Mouse (Mus musculus) lung, adult 18-20 months (tissue): ENCODE data around the gene Cacna1e.

Experiments used
- DNase-seq, 2 experiments: peaks; one replicate each; pipeline ENCODE4 v3.0.0; 2022; ENCODE audit warnings: mixed read lengths in 2 of 2

Gene Cacna1e

GRCm38 (mm10) chr1:154836473-154836872 lies 47.8 kb downstream of the Cacna1e start:
- no peak for DNase-seq

GRCm38 (mm10) chr1:154832168-154832539 lies 52.1 kb downstream of the Cacna1e start:
- DNase-seq, result no peak

- no peak for DNase-seq
These were observed 52.8 kb downstream of the Cacna1e start for GRCm38 (mm10) chr1:154831269-154832167.

- no peak for DNase-seq
These were observed 54.2 kb downstream of the Cacna1e start for GRCm38 (mm10) chr1:154830051-154830450.

- no peak for DNase-seq
These were observed 61.2 kb downstream of the Cacna1e start for GRCm38 (mm10) chr1:154823098-154823497.

GRCm38 (mm10) chr1:154820422-154820821 lies 63.9 kb downstream of the Cacna1e start:
- no peak for DNase-seq

GRCm38 (mm10) chr1:154819960-154820359 lies 64.3 kb downstream of the Cacna1e start:
- DNase-seq, result peak in 1 of 2 experiments; percentile 10

- no peak for DNase-seq
These were observed 65.6 kb downstream of the Cacna1e start for GRCm38 (mm10) chr1:154818742-154819141.

GRCm38 (mm10) chr1:154816836-154817235 lies 67.5 kb downstream of the Cacna1e start:
- no peak for DNase-seq

GRCm38 (mm10) chr1:154816267-154816666 lies 68.0 kb downstream of the Cacna1e start:
- no peak for DNase-seq

GRCm38 (mm10) chr1:154805742-154806141 lies 78.6 kb downstream of the Cacna1e start:
- no peak for DNase-seq

- no peak for DNase-seq
These were observed 79.3 kb downstream of the Cacna1e start for GRCm38 (mm10) chr1:154805038-154805437.

GRCm38 (mm10) chr1:154802301-154802904 lies 81.9 kb downstream of the Cacna1e start:
- DNase-seq, result no peak

- DNase-seq, result no peak
These were observed 85.0 kb downstream of the Cacna1e start for GRCm38 (mm10) chr1:154799257-154799656.

- DNase-seq, result no peak
These were observed 85.5 kb downstream of the Cacna1e start for GRCm38 (mm10) chr1:154798771-154799170.

- DNase-seq, result no peak
These were observed 87.6 kb downstream of the Cacna1e start for GRCm38 (mm10) chr1:154796685-154797084.

GRCm38 (mm10) chr1:154794518-154794951 lies 89.8 kb downstream of the Cacna1e start:
- DNase-seq, result no peak

- DNase-seq, result no peak
These were observed 92.6 kb downstream of the Cacna1e start for GRCm38 (mm10) chr1:154791544-154792174.

- no peak for DNase-seq
These were observed 95.8 kb downstream of the Cacna1e start for GRCm38 (mm10) chr1:154788491-154788890.

GRCm38 (mm10) chr1:154788069-154788468 lies 96.2 kb downstream of the Cacna1e start:
- DNase-seq, result peak; percentile 32 to 36

GRCm38 (mm10) chr1:154787418-154787817 lies 96.9 kb downstream of the Cacna1e start:
- no peak for DNase-seq

GRCm38 (mm10) chr1:154786243-154786669 lies 98.0 kb downstream of the Cacna1e start:
- DNase-seq, result peak; percentile 62 to 72

GRCm38 (mm10) chr1:154784862-154785261 lies 99.4 kb downstream of the Cacna1e start:
- DNase-seq, result no peak

GRCm38 (mm10) chr1:154783521-154783920 lies 100.8 kb downstream of the Cacna1e start:
- no peak for DNase-seq
